Mouse (Mus musculus): ENCODE results near the gene Stpg1.

GRCm38 (mm10) chr4:135486352-135486751, 8.2 kb upstream of the Stpg1 start:
- TF ChIP-seq CTCF (IDR thresholded peaks at IDR 0.05; ENCODE audit: extremely low read depth, insufficient read depth, insufficient read length, insufficient replicate concordance) (no peak), POLR2A (IDR thresholded peaks at IDR 0.05; ENCODE audit: low read depth, low read length) (no peak)

Measured in spleen, adult 2 months (tissue).